Mouse (Mus musculus): ENCODE data around the gene Vmn1r54.

- TF ChIP-seq CTCF (IDR thresholded peaks at IDR 0.05; ENCODE audit: borderline replicate concordance, insufficient read depth, low read depth, low read length) = no peak
- TF ChIP-seq POLR2A (IDR thresholded peaks at IDR 0.05; ENCODE audit: borderline replicate concordance, insufficient read depth, low read length) = no peak
Measured at GRCm38 (mm10) chr6:90317510-90318258, 71.6 kb downstream of the Vmn1r54 start.

Measured in cerebellum, adult 2 months (tissue).